Comparison of ENCODE assay signal across 24 mouse cellular contexts in the genomic region with DNA sequence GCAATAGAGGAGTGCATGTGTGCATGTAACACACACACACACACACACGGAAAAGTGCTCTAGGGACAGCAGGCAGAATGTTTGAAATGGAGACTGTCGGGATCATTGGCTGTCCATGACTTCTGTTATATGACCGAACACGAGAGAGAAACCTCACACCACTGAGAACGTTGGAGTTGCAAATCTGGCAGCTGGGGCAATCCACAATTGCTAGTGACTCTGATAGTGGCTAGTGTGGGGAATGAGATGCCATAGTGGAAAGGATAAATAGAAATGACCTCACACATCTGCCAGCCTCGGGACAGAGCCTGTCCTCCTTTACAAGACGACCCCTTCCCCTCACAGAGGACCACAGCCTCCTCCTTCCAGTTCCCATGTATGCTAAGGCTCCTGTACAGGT. TPM values are rescaled to one million over a fixed set of nuclear protein-coding genes. Genes with fewer than 3 reads are reported as not detected.
A peak's percentile ranks its signal among the peaks of the same experiment; 100 is the strongest.
DNase-seq lines count a peak whose midpoint lies in the region; TF ChIP-seq lines count a peak whose summit lies in the region.
"Had no signal": no experiment of that assay in that cellular context is flagged by ENCODE, and none has a peak within 500 bp of the region (broad histone marks: within the 10 kb centered on the region; RNA-seq: fewer than 3 reads in every experiment).

No protein-coding gene starts in this region.

- peaks cover 12% of the 10 kb centered on the region for H3K36me3 ChIP-seq in spleen, adult 2 months (ENCODE audit: control insufficient read depth, insufficient read depth, low read length)
- H3K36me3 ChIP-seq: embryonic facial prominence, embryonic 10.5 days; embryonic facial prominence, embryonic 12.5 days; forebrain, embryonic 12.5 days; G1E had no signal

- no peak overlapping the region for H3K4me3 ChIP-seq in spleen, adult 2 months (ENCODE audit: extremely low read depth, insufficient read depth, insufficient read length)
- no peak overlapping the region for H3K4me3 ChIP-seq in bone marrow, adult 2 months (replicated peaks; ENCODE audit: control insufficient read depth, low read depth, low read length)
- H3K4me3 ChIP-seq: embryonic facial prominence, embryonic 10.5 days; embryonic facial prominence, embryonic 12.5 days; forebrain, embryonic 12.5 days had no signal

- DNase-seq in heart, adult 11 months, result peak; percentile 39
- DNase-seq in heart, postnatal 10 days, result no peak
- no peak for DNase-seq in spleen, adult 2 months (ENCODE audit: low read depth in 1 of 2, low spot score in 2 of 2)
- DNase-seq in spleen, postnatal 36 days (ENCODE audit: low spot score in 2 of 2), result no peak
- DNase-seq in adrenal gland, postnatal 36 days, result no peak
- DNase-seq: adrenal gland, adult 8-10 months; adrenal gland, postnatal 14 days; cerebellum, adult 11-12 months; cerebellum, adult 2 months; cerebellum, adult 9-10 months; cerebellum, postnatal 10 days; cerebellum, postnatal 25 days; forebrain, postnatal 0 days had no signal

- intact Hi-C loops in heart, postnatal 10 days (cut with DNase I), result no loop called here

- WGBS in spleen, adult 2 months, result 58% methylated on average over 7 of the region's 7 CpGs
- WGBS in bone marrow, adult 2 months, result 76% methylated on average over 7 of the region's 7 CpGs

- H3K27ac ChIP-seq in spleen, adult 2 months (ENCODE audit: insufficient read depth, low read length), result peak overlapping the region; percentile 83
- peak overlapping the region; percentile 55; the same call in 1 of the 2 replicates for H3K27ac ChIP-seq in bone marrow, adult 2 months (ENCODE audit: control insufficient read depth, insufficient read depth, low read depth, low read length, poor library complexity)
- H3K27ac ChIP-seq: embryonic facial prominence, embryonic 10.5 days; embryonic facial prominence, embryonic 12.5 days; forebrain, embryonic 12.5 days had no signal

- TF ChIP-seq CTCF in spleen, adult 2 months (IDR thresholded peaks at IDR 0.05; ENCODE audit: extremely low read depth, insufficient read depth, insufficient read length, insufficient replicate concordance), result no peak
- no peak for TF ChIP-seq CTCF in bone marrow, adult 2 months (IDR thresholded peaks at IDR 0.05; ENCODE audit: control insufficient read depth, insufficient read depth, low read length)

- TF ChIP-seq POLR2A in spleen, adult 2 months (IDR thresholded peaks at IDR 0.05; ENCODE audit: low read depth, low read length), result no peak
- TF ChIP-seq POLR2A in bone marrow, adult 2 months (IDR thresholded peaks at IDR 0.05; ENCODE audit: borderline replicate concordance, control insufficient read depth, low read depth, low read length), result no peak

- H3K27me3 ChIP-seq in spleen, adult 2 months (ENCODE audit: control insufficient read depth, insufficient read depth, low read length), result no peaks in the 10 kb centered on the region
- H3K27me3 ChIP-seq: embryonic facial prominence, embryonic 12.5 days; forebrain, embryonic 12.5 days; Patski had no signal

- peaks cover 28% of the 10 kb centered on the region; the same call in 1 of the 2 replicates for H3K4me1 ChIP-seq in spleen, adult 2 months (ENCODE audit: control insufficient read depth, insufficient read depth, insufficient read length)
- peaks cover 2% of the 10 kb centered on the region; the same call in 1 of the 2 replicates for H3K4me1 ChIP-seq in bone marrow, adult 2 months (ENCODE audit: control insufficient read depth, insufficient read depth, low read length)
- H3K4me1 ChIP-seq: embryonic facial prominence, embryonic 10.5 days; embryonic facial prominence, embryonic 12.5 days; forebrain, embryonic 12.5 days had no signal

RNA-seq across cellular contexts. Expression of a gene that starts 23.6 kb away (rescaled TPM):
- total RNA-seq in heart, postnatal 10 days (2021), result under 1 TPM; 0.77 to 0.82 TPM
- 54.3 and 61.0 TPM in 2 replicates for polyA plus RNA-seq in spleen, adult 2 months (2012; rRNA removed)
- 15.9 and 32.9 TPM in 2 replicates for polyA plus RNA-seq in bone marrow, adult 2 months (2011; ENCODE audit: insufficient read depth, insufficient read length, low replicate concordance, missing spikeins)
- 1 to 10 TPM in 1 of 2 experiments, under 1 TPM in 1; 0.59 to 1.5 TPM for total RNA-seq in adrenal gland, postnatal 36 days (2021)

RNA-seq across cellular contexts. Expression of a gene that starts 58.3 kb away (rescaled TPM):
- total RNA-seq in heart, postnatal 10 days (2021), result under 1 TPM; 0.47 to 0.50 TPM
- polyA plus RNA-seq in spleen, adult 2 months (2012; rRNA removed), result 0.43 and 0.89 TPM in 2 replicates
- polyA plus RNA-seq in bone marrow, adult 2 months (2011; ENCODE audit: insufficient read depth, insufficient read length, low replicate concordance, missing spikeins), result 5.5 and 9.1 TPM in 2 replicates
- total RNA-seq in adrenal gland, postnatal 36 days (2021), result not detected
- total RNA-seq: adrenal gland, adult 18-20 months; adrenal gland, adult 8-10 months; adrenal gland, postnatal 4 days; G1E had no signal
- polyA plus RNA-seq: C2C12; cerebellum, adult 2 months; cortical plate, adult 2 months; embryonic facial prominence, embryonic 10.5 days; embryonic facial prominence, embryonic 12.5 days; embryonic facial prominence, embryonic 14.5 days; forebrain, embryonic 12.5 days; G1E had no signal
